Mouse (Mus musculus): Measurements from ENCODE around the gene Mttp.
A peak's percentile ranks its signal among the peaks of the same experiment; 100 is the strongest.
"Not testable (repeated sequence)": the region's sequence is repeated elsewhere in the genome, so short reads cannot be mapped to it uniquely, and the experiment has no call there.

The Mttp gene

GRCm38 (mm10) chr3:138144642-138145171 is at the start of gene Mttp:
TSS of gene Mttp (minus strand) at chr3:138144968.
- DNase-seq (ENCODE audit: low spot score in 2 of 2) = peak; percentile 71 to 91

- no peak for DNase-seq (ENCODE audit: low spot score in 2 of 2)
Measured at GRCm38 (mm10) chr3:138193683-138194302, 49.0 kb upstream of the Mttp start, which contains the start of gene 4930579F01Rik. TSS of gene 4930579F01Rik (minus strand) at chr3:138193825.

- peak in 1 of 2 experiments; percentile 17 for DNase-seq (ENCODE audit: low spot score in 2 of 2)
Measured at GRCm38 (mm10) chr3:138192260-138192659, 47.5 kb upstream of the Mttp start.

- DNase-seq (ENCODE audit: low spot score in 2 of 2) = no peak
Measured at GRCm38 (mm10) chr3:138185995-138186930, 41.5 kb upstream of the Mttp start.

- no peak for DNase-seq (ENCODE audit: low spot score in 2 of 2)
Measured at GRCm38 (mm10) chr3:138185290-138185689, 40.5 kb upstream of the Mttp start.

- DNase-seq (ENCODE audit: low spot score in 2 of 2) = no peak
Measured at GRCm38 (mm10) chr3:138183371-138183770, 38.6 kb upstream of the Mttp start.

- no peak for DNase-seq (ENCODE audit: low spot score in 2 of 2)
Measured at GRCm38 (mm10) chr3:138182019-138182418, 37.3 kb upstream of the Mttp start.

GRCm38 (mm10) chr3:138175551-138175950 is 30.8 kb upstream of the Mttp start:
- DNase-seq (ENCODE audit: low spot score in 2 of 2) = no peak

GRCm38 (mm10) chr3:138173291-138173690 is 28.5 kb upstream of the Mttp start:
- no peak for DNase-seq (ENCODE audit: low spot score in 2 of 2)

- DNase-seq (ENCODE audit: low spot score in 2 of 2) = no peak
Measured at GRCm38 (mm10) chr3:138162553-138163183, 17.9 kb upstream of the Mttp start.

GRCm38 (mm10) chr3:138161623-138162022 is 16.9 kb upstream of the Mttp start:
- no peak for DNase-seq (ENCODE audit: low spot score in 2 of 2)

GRCm38 (mm10) chr3:138156651-138157050 is 11.9 kb upstream of the Mttp start:
- no peak for DNase-seq (ENCODE audit: low spot score in 2 of 2)

- DNase-seq (ENCODE audit: low spot score in 2 of 2) = no peak
Measured at GRCm38 (mm10) chr3:138155062-138155461, 10.3 kb upstream of the Mttp start.

GRCm38 (mm10) chr3:138148811-138149210 is 4.0 kb upstream of the Mttp start:
- DNase-seq (ENCODE audit: low spot score in 2 of 2) = no peak

GRCm38 (mm10) chr3:138144060-138144641 is 617 bp downstream of the Mttp start:
- DNase-seq (ENCODE audit: low spot score in 2 of 2) = no peak

- peak; percentile 98 for DNase-seq (ENCODE audit: low spot score in 2 of 2)
Measured at GRCm38 (mm10) chr3:138143315-138144059, 1.3 kb downstream of the Mttp start, which contains the start of gene Trmt10a. TSS of gene Trmt10a (plus strand) at chr3:138143448.

GRCm38 (mm10) chr3:138142733-138143314 is 1.9 kb downstream of the Mttp start:
- no peak for DNase-seq (ENCODE audit: low spot score in 2 of 2)

- peak in 1 of 2 experiments; percentile 7 for DNase-seq (ENCODE audit: low spot score in 2 of 2)
Measured at GRCm38 (mm10) chr3:138142052-138142732, 2.6 kb downstream of the Mttp start.

GRCm38 (mm10) chr3:138139663-138140062 is 5.1 kb downstream of the Mttp start:
- DNase-seq (ENCODE audit: low spot score in 2 of 2) = no peak

- DNase-seq (ENCODE audit: low spot score in 2 of 2) = not testable (repeated sequence)
Measured at GRCm38 (mm10) chr3:138138146-138138545, 6.6 kb downstream of the Mttp start.

Data from frontal cortex, postnatal 36 days (tissue).